Mouse (Mus musculus): ENCODE results near the gene Fus. TPM values are rescaled to one million over a fixed set of nuclear protein-coding genes. Genes with fewer than 3 reads are reported as not detected.

The Fus gene
- polyA plus RNA-seq, 1 experiment, result 239 TPM

DNA sequence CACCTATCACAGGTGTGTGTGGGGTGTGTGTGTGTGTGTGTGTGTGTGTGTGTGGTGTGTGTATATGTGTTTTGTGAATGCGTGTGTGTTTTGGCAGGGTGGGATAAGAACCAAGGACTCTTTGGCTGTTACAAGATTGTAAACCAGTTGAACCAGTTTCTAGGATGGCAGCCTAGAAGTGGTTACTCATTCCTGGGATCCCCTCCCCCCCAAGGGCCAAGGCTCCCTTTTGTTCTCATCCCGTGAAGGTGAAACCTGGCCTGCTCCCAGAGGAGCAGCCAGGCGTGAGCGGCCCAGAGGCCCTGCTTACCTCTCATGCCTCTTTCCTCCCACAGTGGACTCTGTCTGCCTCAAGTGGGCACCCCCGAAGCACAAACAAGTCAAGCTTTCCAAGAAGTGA, 42.0 kb upstream of the Fus start:
- H3K4me1 ChIP-seq (ENCODE audit: control insufficient read depth, insufficient read depth, insufficient read length), result peaks cover 12% of the 10 kb centered on the region; the same call in 1 of the 2 replicates
- TF ChIP-seq CTCF (IDR thresholded peaks at IDR 0.05; ENCODE audit: extremely low read depth, insufficient read depth, insufficient read length, insufficient replicate concordance) (no peak), POLR2A (IDR thresholded peaks at IDR 0.05; ENCODE audit: low read depth, low read length) (no peak)
- WGBS, result 95% methylated on average over 5 of the region's 5 CpGs
- no peak for DNase-seq (ENCODE audit: low read depth in 1 of 2, low spot score in 2 of 2)
- H3K4me3 ChIP-seq (ENCODE audit: extremely low read depth, insufficient read depth, insufficient read length), result no peak overlapping the region
- peaks cover 13% of the 10 kb centered on the region; the same call in 1 of the 2 replicates for H3K36me3 ChIP-seq (ENCODE audit: control insufficient read depth, insufficient read depth, low read length)
- no peaks in the 10 kb centered on the region for H3K27me3 ChIP-seq (ENCODE audit: control insufficient read depth, insufficient read depth, low read length)
- H3K27ac ChIP-seq (ENCODE audit: insufficient read depth, low read length), result no peak overlapping the region

DNA sequence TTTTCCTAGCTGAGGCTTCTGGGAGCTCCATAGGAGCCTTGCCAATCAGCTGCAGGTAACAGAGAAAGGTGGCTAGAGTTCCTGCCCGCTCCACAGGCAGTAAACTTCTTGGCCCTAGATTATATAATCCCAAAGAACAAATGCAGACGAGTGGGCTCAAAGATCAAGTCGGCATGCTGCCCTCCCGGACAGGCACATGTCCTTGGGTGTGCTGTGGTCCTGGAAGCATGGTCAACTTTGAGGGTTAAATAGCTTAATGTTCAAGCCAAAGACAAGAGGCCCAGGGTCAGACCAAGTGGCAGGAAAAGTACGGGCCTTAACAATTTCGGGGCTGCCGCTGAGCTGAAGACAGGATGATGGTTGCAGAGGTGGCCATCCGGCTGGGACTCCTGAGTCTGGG, 41.2 kb upstream of the Fus start:
- H3K36me3 ChIP-seq (ENCODE audit: control insufficient read depth, insufficient read depth, low read length), result peaks cover 13% of the 10 kb centered on the region; the same call in 1 of the 2 replicates
- no peak overlapping the region for H3K27ac ChIP-seq (ENCODE audit: insufficient read depth, low read length)
- H3K4me3 ChIP-seq (ENCODE audit: extremely low read depth, insufficient read depth, insufficient read length), result no peak overlapping the region
- H3K4me1 ChIP-seq (ENCODE audit: control insufficient read depth, insufficient read depth, insufficient read length), result peaks cover 12% of the 10 kb centered on the region; the same call in 1 of the 2 replicates
- 93% methylated on average over 8 of the region's 8 CpGs for WGBS
- TF ChIP-seq POLR2A (IDR thresholded peaks at IDR 0.05; ENCODE audit: low read depth, low read length) (no peak), CTCF (IDR thresholded peaks at IDR 0.05; ENCODE audit: extremely low read depth, insufficient read depth, insufficient read length, insufficient replicate concordance) (no peak)
- DNase-seq (ENCODE audit: low read depth in 1 of 2, low spot score in 2 of 2), result no peak
- no peaks in the 10 kb centered on the region for H3K27me3 ChIP-seq (ENCODE audit: control insufficient read depth, insufficient read depth, low read length)

DNA sequence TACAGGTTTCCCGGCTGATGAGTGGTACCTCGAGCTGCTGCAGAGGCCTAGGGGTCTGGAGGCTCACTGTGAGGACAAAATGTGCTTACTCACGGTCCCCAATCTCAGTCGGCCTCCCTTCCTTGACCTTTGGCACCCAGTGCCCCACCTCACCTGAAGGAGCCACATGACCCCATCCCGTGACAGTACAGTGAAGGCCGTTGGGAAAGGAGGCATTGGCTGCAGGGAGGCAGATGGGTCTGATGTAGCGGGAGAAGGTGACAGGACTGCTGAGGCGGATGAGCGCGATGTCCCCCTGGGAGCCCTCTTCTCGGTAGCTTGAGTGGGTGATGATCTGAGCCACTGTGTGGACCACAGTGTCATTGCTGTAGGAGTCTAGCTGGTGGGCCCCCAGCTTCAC, 40.4 kb upstream of the Fus start:
- Histone ChIP-seq H3K27ac (ENCODE audit: insufficient read depth, low read length) (no peak overlapping the region), H3K36me3 (ENCODE audit: control insufficient read depth, insufficient read depth, low read length) (peaks cover 13% of the 10 kb centered on the region; the same call in 1 of the 2 replicates), H3K4me3 (ENCODE audit: extremely low read depth, insufficient read depth, insufficient read length) (no peak overlapping the region), H3K27me3 (ENCODE audit: control insufficient read depth, insufficient read depth, low read length) (no peaks in the 10 kb centered on the region), H3K4me1 (ENCODE audit: control insufficient read depth, insufficient read depth, insufficient read length) (peaks cover 12% of the 10 kb centered on the region; the same call in 1 of the 2 replicates)
- 88% methylated on average over 11 of the region's 11 CpGs for WGBS
- TF ChIP-seq POLR2A (IDR thresholded peaks at IDR 0.05; ENCODE audit: low read depth, low read length) (no peak), CTCF (IDR thresholded peaks at IDR 0.05; ENCODE audit: extremely low read depth, insufficient read depth, insufficient read length, insufficient replicate concordance) (no peak)
- DNase-seq (ENCODE audit: low read depth in 1 of 2, low spot score in 2 of 2), result no peak

DNA sequence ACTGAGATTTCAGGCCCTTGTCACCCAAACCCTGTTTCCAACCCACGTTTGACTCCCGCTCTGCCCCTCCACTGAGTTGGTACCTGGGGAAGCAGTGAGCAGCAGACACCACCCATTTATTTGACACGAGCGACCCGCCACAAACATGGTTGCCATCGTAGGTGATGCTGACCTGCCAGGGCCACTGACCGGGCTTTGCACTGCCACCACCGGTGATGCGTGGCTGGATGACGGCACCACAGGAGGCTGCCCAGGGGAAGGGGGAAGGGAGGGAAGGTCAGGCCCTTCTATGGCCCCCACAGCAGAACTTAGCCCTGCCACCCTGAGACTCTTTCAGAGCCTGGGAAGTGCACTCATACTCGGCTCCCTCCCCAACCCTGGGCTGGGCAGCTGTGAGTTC, 39.5 kb upstream of the Fus start:
- 90% methylated on average over 11 of the region's 11 CpGs for WGBS
- TF ChIP-seq POLR2A (IDR thresholded peaks at IDR 0.05; ENCODE audit: low read depth, low read length) (no peak), CTCF (IDR thresholded peaks at IDR 0.05; ENCODE audit: extremely low read depth, insufficient read depth, insufficient read length, insufficient replicate concordance) (no peak)
- Histone ChIP-seq H3K36me3 (ENCODE audit: control insufficient read depth, insufficient read depth, low read length) (peaks cover 13% of the 10 kb centered on the region; the same call in 1 of the 2 replicates), H3K27me3 (ENCODE audit: control insufficient read depth, insufficient read depth, low read length) (no peaks in the 10 kb centered on the region), H3K4me1 (ENCODE audit: control insufficient read depth, insufficient read depth, insufficient read length) (peaks cover 4% of the 10 kb centered on the region; the same call in 1 of the 2 replicates), H3K27ac (ENCODE audit: insufficient read depth, low read length) (no peak overlapping the region), H3K4me3 (ENCODE audit: extremely low read depth, insufficient read depth, insufficient read length) (no peak overlapping the region)
- DNase-seq (ENCODE audit: low read depth in 1 of 2, low spot score in 2 of 2), result no peak

DNA sequence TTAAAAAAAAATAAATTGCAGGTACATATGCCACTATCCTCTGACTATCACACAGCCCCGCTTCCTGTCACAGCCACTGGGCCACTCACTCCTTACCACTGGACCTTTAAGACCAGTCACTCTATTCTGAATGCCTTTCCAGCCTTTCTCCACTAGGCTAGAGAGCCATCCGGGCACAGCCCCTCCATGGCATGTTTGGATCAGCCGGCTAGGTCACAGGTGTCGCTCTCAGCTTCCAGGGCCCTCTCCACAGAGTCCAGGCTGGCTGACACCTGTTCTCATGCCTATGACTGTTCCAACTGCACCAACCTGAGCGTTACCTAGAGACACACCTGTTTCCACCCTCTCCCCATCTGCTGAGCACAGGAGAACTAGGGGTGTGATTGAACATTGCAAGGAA, 38.7 kb upstream of the Fus start:
- Histone ChIP-seq H3K4me1 (ENCODE audit: control insufficient read depth, insufficient read depth, insufficient read length) (no peaks in the 10 kb centered on the region), H3K27me3 (ENCODE audit: control insufficient read depth, insufficient read depth, low read length) (no peaks in the 10 kb centered on the region), H3K36me3 (ENCODE audit: control insufficient read depth, insufficient read depth, low read length) (peaks cover 13% of the 10 kb centered on the region; the same call in 1 of the 2 replicates), H3K27ac (ENCODE audit: insufficient read depth, low read length) (no peak overlapping the region), H3K4me3 (ENCODE audit: extremely low read depth, insufficient read depth, insufficient read length) (no peak overlapping the region)
- TF ChIP-seq POLR2A (IDR thresholded peaks at IDR 0.05; ENCODE audit: low read depth, low read length), result no peak
- TF ChIP-seq CTCF (IDR thresholded peaks at IDR 0.05; ENCODE audit: extremely low read depth, insufficient read depth, insufficient read length, insufficient replicate concordance), result no peak
- WGBS, result 91% methylated on average over 5 of the region's 5 CpGs
- no peak for DNase-seq (ENCODE audit: low read depth in 1 of 2, low spot score in 2 of 2)

DNA sequence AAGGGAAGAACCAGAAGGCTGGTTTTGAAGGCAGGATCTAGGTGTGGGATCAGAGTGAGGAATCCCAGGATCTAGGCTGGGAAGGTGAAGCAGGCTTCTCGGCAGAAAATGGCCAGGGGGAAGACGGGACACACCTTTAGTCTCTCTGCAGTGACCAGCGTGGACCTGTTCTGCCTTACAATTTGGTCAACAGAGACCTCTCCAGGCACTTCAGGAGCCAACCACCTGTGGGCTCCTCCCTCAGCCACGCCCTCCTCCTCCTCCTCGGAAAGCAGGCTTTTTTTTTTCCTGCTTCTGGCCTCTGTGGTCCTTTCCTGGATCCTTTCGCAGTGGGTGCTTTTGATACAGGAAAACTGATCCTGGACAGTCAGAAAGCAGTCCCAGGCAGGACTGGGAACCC, 37.3 kb upstream of the Fus start, which contains the start of gene Prss8:
TSS of gene Prss8 (minus strand) at position 182 of the 400 bp plus-strand sequence.
- no peak for DNase-seq (ENCODE audit: low read depth in 1 of 2, low spot score in 2 of 2)
- WGBS, result 80% methylated on average over 6 of the region's 6 CpGs
- no peak for TF ChIP-seq POLR2A (IDR thresholded peaks at IDR 0.05; ENCODE audit: low read depth, low read length)
- Histone ChIP-seq H3K4me1 (ENCODE audit: control insufficient read depth, insufficient read depth, insufficient read length) (no peaks in the 10 kb centered on the region), H3K27ac (ENCODE audit: insufficient read depth, low read length) (no peak within 1 kb of the TSS), H3K27me3 (ENCODE audit: control insufficient read depth, insufficient read depth, low read length) (no peaks in the 10 kb centered on the region), H3K4me3 (ENCODE audit: extremely low read depth, insufficient read depth, insufficient read length) (no peak within 1 kb of the TSS), H3K36me3 (ENCODE audit: control insufficient read depth, insufficient read depth, low read length) (peaks cover 10% of the 10 kb centered on the region; the same call in 1 of the 2 replicates)

DNA sequence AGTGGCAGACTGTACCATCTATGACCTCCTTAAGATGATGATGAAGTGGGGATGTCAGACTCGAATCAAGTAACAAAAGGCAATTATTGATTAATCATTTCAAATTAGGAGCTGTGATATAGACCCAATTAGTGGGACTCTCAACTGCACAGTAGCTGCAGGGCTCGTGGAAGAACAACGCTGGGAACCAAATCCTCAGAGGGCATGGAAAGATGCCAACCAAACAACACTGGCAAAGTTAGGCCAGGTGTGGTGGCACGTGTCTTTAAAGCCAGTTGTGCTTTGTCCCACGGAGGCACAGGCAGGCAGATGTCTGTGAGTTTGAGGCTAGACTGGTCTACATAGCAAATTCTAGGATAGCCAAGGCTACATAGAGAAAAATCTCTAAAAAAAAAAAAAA, 36.6 kb upstream of the Fus start:
- TF ChIP-seq POLR2A (IDR thresholded peaks at IDR 0.05; ENCODE audit: low read depth, low read length), result no peak
- no peak for TF ChIP-seq CTCF (IDR thresholded peaks at IDR 0.05; ENCODE audit: extremely low read depth, insufficient read depth, insufficient read length, insufficient replicate concordance)
- H3K27me3 ChIP-seq (ENCODE audit: control insufficient read depth, insufficient read depth, low read length), result no peaks in the 10 kb centered on the region
- H3K36me3 ChIP-seq (ENCODE audit: control insufficient read depth, insufficient read depth, low read length), result peaks cover 7% of the 10 kb centered on the region; the same call in 1 of the 2 replicates
- H3K27ac ChIP-seq (ENCODE audit: insufficient read depth, low read length), result no peak overlapping the region
- no peaks in the 10 kb centered on the region for H3K4me1 ChIP-seq (ENCODE audit: control insufficient read depth, insufficient read depth, insufficient read length)
- H3K4me3 ChIP-seq (ENCODE audit: extremely low read depth, insufficient read depth, insufficient read length), result no peak overlapping the region
- no peak for DNase-seq (ENCODE audit: low read depth in 1 of 2, low spot score in 2 of 2)
- 82% methylated on average over 5 of the region's 5 CpGs for WGBS

Measured in spleen, adult 2 months (tissue).